Mouse (Mus musculus) hindbrain, postnatal 0 days (tissue): ENCODE measurements at regions not wholly inside any gene's neighbourhood (a gene's known extent, or its start where the extent isn't known, plus 50 kb on each side); places are given as distances from the start of the nearest gene placed in this dataset.
A peak's percentile ranks its signal among the peaks of the same experiment; 100 is the strongest.

ENCODE experiments used
- ATAC-seq: fragments of 200-750 bp; cut with Nextera tagmentation; 2 replicates; pipeline ENCODE4 v1.8.0; 2017; ENCODE audit warnings: mild to moderate bottlenecking, moderate TSS enrichment, moderate library complexity
- DNase-seq: peaks from one replicate; pipeline ENCODE4 v3.0.0-alpha.2; 2015; ENCODE audit warnings: low spot score
- H3K27ac ChIP-seq: fragments of 300-500 bp; sonication (generic); 2 replicates; pipeline ENCODE4 v1.5.1; 2014; ENCODE audit warnings: mild to moderate bottlenecking
- H3K27me3 ChIP-seq: fragments of 300-500 bp; sonication (generic); 2 replicates; pipeline ENCODE4 v1.6.1; 2014; ENCODE audit warnings: low read length, mixed read lengths; ENCODE audit not compliant: insufficient read depth
- H3K36me3 ChIP-seq: fragments of 300-500 bp; sonication (generic); 2 replicates; pipeline ENCODE4 v1.6.1; 2014; ENCODE audit warnings: low read length, mixed read lengths; ENCODE audit not compliant: insufficient read depth
- H3K4me1 ChIP-seq: fragments of 300-500 bp; sonication (generic); 2 replicates; pipeline ENCODE4 v1.6.1; 2014; ENCODE audit warnings: antibody characterized with exemption, low read length, mixed read lengths; ENCODE audit not compliant: insufficient read depth
- H3K4me2 ChIP-seq: fragments of 300-500 bp; sonication (generic); 2 replicates; pipeline ENCODE4 v1.6.1; 2014; ENCODE audit warnings: low read depth, mild to moderate bottlenecking, low read length, moderate library complexity, mixed read lengths
- H3K4me3 ChIP-seq: fragments of 300-500 bp; sonication (generic); 2 replicates; pipeline ENCODE4 v1.5.1; 2014; ENCODE audit warnings: low read length
- H3K9ac ChIP-seq: fragments of 300-500 bp; sonication (generic); replicated peaks from 2 replicates; pipeline ENCODE4 v1.6.1; 2014; ENCODE audit warnings: mild to moderate bottlenecking, low read length, moderate library complexity, mixed read lengths
- H3K9me3 ChIP-seq: fragments of 300-500 bp; sonication (generic); 2 replicates; pipeline ENCODE4 v1.6.1; 2016; ENCODE audit warnings: low read length, mixed read lengths
- CTCF ChIP-seq: IDR thresholded peaks from 2 replicates; pipeline ENCODE4 v1.5.1; 2016; ENCODE audit warnings: antibody characterized with exemption, control low read depth, low read depth
- WGBS: fragments of 180-500 bp; shearing (Covaris S2); extraction: QIAGEN DNeasy Blood & Tissue Kit; methylation state at CpG from one replicate; pipeline ENCODE4 v1.1.7; 2014; 5-methylcytosine and 5-hydroxymethylcytosine counted together

GRCm38 (mm10) chr5:118327961-118328712 is 83.1 kb downstream of the 2410131K14Rik start:
- ATAC-seq (no peak), DNase-seq (peak; percentile 68)
- Histone ChIP-seq H3K9ac (0 out of 2 replicates have a peak overlapping the region, but pooled peaks have one; percentile 33), H3K27me3 (no peaks in the 10 kb centered on the region), H3K4me1 (peaks cover 15% of the 10 kb centered on the region), H3K4me2 (peak overlapping the region; percentile 56), H3K4me3 (peak overlapping the region; percentile 15; the same call in 1 of the 2 replicates), H3K27ac (no peak overlapping the region), H3K9me3 (no peaks in the 10 kb centered on the region), H3K36me3 (no peaks in the 10 kb centered on the region)
- no peak for TF ChIP-seq CTCF
- 3% methylated on average over 28 of the region's 28 CpGs for WGBS

- H3K36me3 ChIP-seq, result no peaks in the 10 kb centered on the region
- DNase-seq, result no peak
- 87% methylated on average over 5 of the region's 5 CpGs for WGBS
- no peak for TF ChIP-seq CTCF
- H3K9me3 ChIP-seq, result no peaks in the 10 kb centered on the region
- no peak overlapping the region for H3K27ac ChIP-seq
- H3K4me3 ChIP-seq, result no peak overlapping the region
- H3K4me2 ChIP-seq, result no peak overlapping the region
- ATAC-seq, result no peak
- peaks cover 15% of the 10 kb centered on the region for H3K4me1 ChIP-seq
- H3K9ac ChIP-seq, result no peak overlapping the region
- no peaks in the 10 kb centered on the region for H3K27me3 ChIP-seq
Measured at GRCm38 (mm10) chr5:118329143-118329542, 84.1 kb downstream of the 2410131K14Rik start.

GRCm38 (mm10) chr5:118331286-118331607 is 86.2 kb downstream of the 2410131K14Rik start:
- Histone ChIP-seq H3K9ac (no peak overlapping the region), H3K4me3 (0 out of 2 replicates have a peak overlapping the region, but pooled peaks have one; percentile 24), H3K27ac (no peak overlapping the region), H3K27me3 (no peaks in the 10 kb centered on the region), H3K36me3 (no peaks in the 10 kb centered on the region), H3K9me3 (no peaks in the 10 kb centered on the region), H3K4me1 (peaks cover 15% of the 10 kb centered on the region), H3K4me2 (peak overlapping the region; percentile 69)
- no peak for TF ChIP-seq CTCF
- ATAC-seq (no peak), DNase-seq (no peak)
- 18% methylated on average over 14 of the region's 14 CpGs for WGBS

- ATAC-seq, result peak; percentile 81
- H3K4me3 ChIP-seq, result peak overlapping the region; percentile 24
- H3K27ac ChIP-seq, result peak overlapping the region; percentile 62
Measured at GRCm38 (mm10) chr5:118331608-118332394, 86.8 kb downstream of the 2410131K14Rik start.

GRCm38 (mm10) chr5:118334054-118334453 is 89.0 kb downstream of the 2410131K14Rik start:
- TF ChIP-seq CTCF, result no peak

More at GRCm38 (mm10) chr5:118331608-118332394, 86.8 kb downstream of the 2410131K14Rik start:
- Histone ChIP-seq H3K4me2 (peak overlapping the region; percentile 69), H3K36me3 (no peaks in the 10 kb centered on the region), H3K9me3 (no peaks in the 10 kb centered on the region), H3K9ac (peak overlapping the region; percentile 39; the same call in 1 of the 2 replicates), H3K27me3 (no peaks in the 10 kb centered on the region), H3K4me1 (peaks cover 15% of the 10 kb centered on the region)
- TF ChIP-seq CTCF, result peak; percentile 89
- peak; percentile 94 for DNase-seq
- WGBS, result 2% methylated on average over 32 of the region's 32 CpGs

GRCm38 (mm10) chr5:118338186-118338585 is 93.2 kb downstream of the 2410131K14Rik start:
- no peak overlapping the region for H3K4me3 ChIP-seq
- no peaks in the 10 kb centered on the region for H3K9me3 ChIP-seq
- H3K27ac ChIP-seq, result no peak overlapping the region
- no peaks in the 10 kb centered on the region for H3K36me3 ChIP-seq
- no peak for TF ChIP-seq CTCF
- WGBS, result 78% methylated on average over 8 of the region's 8 CpGs
- no peak overlapping the region for H3K4me2 ChIP-seq
- no peaks in the 10 kb centered on the region; the same call in 1 of the 2 replicates for H3K4me1 ChIP-seq
- H3K27me3 ChIP-seq, result no peaks in the 10 kb centered on the region
- DNase-seq (no peak), ATAC-seq (no peak)
- H3K9ac ChIP-seq, result no peak overlapping the region

More at GRCm38 (mm10) chr5:118334054-118334453, 89.0 kb downstream of the 2410131K14Rik start:
- H3K27ac ChIP-seq, result no peak overlapping the region
- H3K4me1 ChIP-seq, result peaks cover 7% of the 10 kb centered on the region; the same call in 1 of the 2 replicates
- H3K9me3 ChIP-seq, result no peaks in the 10 kb centered on the region
- DNase-seq (no peak), ATAC-seq (no peak)
- H3K4me2 ChIP-seq, result no peak overlapping the region
- no peak overlapping the region for H3K9ac ChIP-seq
- H3K4me3 ChIP-seq, result no peak overlapping the region
- WGBS, result 88% methylated on average over 2 of the region's 2 CpGs
- no peaks in the 10 kb centered on the region for H3K36me3 ChIP-seq
- H3K27me3 ChIP-seq, result no peaks in the 10 kb centered on the region
